Mouse (Mus musculus): ENCODE measurements around the gene Ppip5k1. TPM values are rescaled to one million over a fixed set of nuclear protein-coding genes. Genes with fewer than 3 reads are reported as not detected.

Gene Ppip5k1
- polyA plus RNA-seq, 1 experiment from 2014 or later: 22.4 TPM

DNA sequence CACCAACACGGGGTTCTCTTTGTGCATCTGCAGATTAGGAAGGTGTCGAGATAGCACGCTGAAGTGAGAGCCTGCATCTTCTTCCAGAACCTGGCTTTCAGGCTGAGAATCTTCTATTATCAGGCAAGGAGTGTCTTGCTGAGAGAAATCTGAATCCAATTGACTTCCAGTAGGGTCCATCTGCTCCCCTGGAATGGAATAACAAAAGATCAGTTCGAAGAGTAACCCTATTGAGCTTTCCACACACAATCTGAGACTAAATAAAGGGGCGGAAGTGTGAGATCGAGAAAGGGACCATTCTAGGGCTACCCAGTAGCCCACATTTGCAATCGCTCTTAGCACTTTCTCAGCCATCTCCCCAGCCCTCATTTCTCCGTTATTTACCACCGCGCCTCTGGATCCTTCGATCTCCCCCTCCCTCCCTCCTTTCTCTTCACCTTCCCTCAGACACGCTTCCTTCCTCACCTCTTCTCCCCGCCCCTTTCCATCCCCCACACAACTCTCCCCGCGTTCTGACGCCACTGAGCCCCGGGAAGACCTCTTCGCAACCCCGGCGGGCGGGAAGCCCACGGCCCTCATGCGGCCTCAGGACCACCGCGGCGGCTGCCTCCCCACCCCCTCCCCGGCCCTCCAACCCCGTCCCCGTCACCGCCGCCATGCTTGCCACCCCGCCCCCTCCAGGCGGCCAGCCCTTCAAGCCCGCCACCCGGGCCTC lies 84.5 kb downstream of the Ppip5k1 start:
- peaks cover 32% of the 10 kb centered on the region for H3K4me1 ChIP-seq (replicated peaks; ENCODE audit: control insufficient read depth, insufficient read depth, low read length)
- ATAC-seq: peak; percentile 72
- H3K4me3 ChIP-seq (replicated peaks; ENCODE audit: low read length): peak overlapping the region; percentile 86
- H3K27me3 ChIP-seq (replicated peaks; ENCODE audit: control insufficient read depth, insufficient read depth, low read length): no peaks in the 10 kb centered on the region
- WGBS: under 1% methylated on average over 35 of the region's 35 CpGs
- no peaks in the 10 kb centered on the region for H3K9me3 ChIP-seq (ENCODE audit: control insufficient read depth, low read length)
- H3K27ac ChIP-seq (ENCODE audit: low read length): peak overlapping the region; percentile 92
- no peaks in the 10 kb centered on the region for H3K36me3 ChIP-seq (ENCODE audit: control insufficient read depth, insufficient read depth)
- peak overlapping the region; percentile 91 for H3K9ac ChIP-seq (replicated peaks; ENCODE audit: low read depth, low read length)
- H3K4me2 ChIP-seq (ENCODE audit: low read length): peak overlapping the region; percentile 60

DNA sequence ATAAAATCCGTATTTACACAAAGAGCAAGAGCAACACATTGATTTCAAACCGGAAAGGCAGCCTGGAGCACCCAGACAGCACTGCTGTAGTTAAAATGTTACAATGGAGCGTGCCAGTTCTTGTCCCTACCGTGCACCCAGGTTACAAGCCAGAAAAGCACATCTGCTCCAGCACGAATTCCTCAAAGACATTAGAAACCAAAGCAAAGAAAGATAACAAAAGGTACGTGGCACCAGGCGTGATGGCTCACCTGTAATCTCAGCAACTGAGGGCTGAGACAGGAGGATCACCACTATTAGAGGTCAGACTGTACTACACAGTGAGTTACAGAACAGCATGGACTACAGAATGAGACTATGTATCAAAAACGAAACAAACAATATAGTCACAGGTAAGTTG lies 86.8 kb downstream of the Ppip5k1 start:
- ATAC-seq: no peak
- 79% methylated on average over 8 of the region's 8 CpGs for WGBS

More for the DNA sequence above, 86.8 kb downstream of the Ppip5k1 start:
- no peak overlapping the region for H3K9ac ChIP-seq (replicated peaks; ENCODE audit: low read depth, low read length)
- no peak overlapping the region for H3K27ac ChIP-seq (ENCODE audit: low read length)
- H3K27me3 ChIP-seq (replicated peaks; ENCODE audit: control insufficient read depth, insufficient read depth, low read length): no peaks in the 10 kb centered on the region
- no peaks in the 10 kb centered on the region for H3K36me3 ChIP-seq (ENCODE audit: control insufficient read depth, insufficient read depth)
- no peak overlapping the region for H3K4me3 ChIP-seq (replicated peaks; ENCODE audit: low read length)
- H3K4me1 ChIP-seq (replicated peaks; ENCODE audit: control insufficient read depth, insufficient read depth, low read length): peaks cover 32% of the 10 kb centered on the region
- no peaks in the 10 kb centered on the region for H3K9me3 ChIP-seq (ENCODE audit: control insufficient read depth, low read length)
- H3K4me2 ChIP-seq (ENCODE audit: low read length): no peak overlapping the region

Other genes starting within 250 kb of the Ppip5k1 start
- not detected in 2 replicates for gene Tgm7, start 245.6 kb downstream of the Ppip5k1 start, polyA plus RNA-seq (2015; fragmentation: Nextera tagmentation; extraction: Ambion mirVana)
- gene Adal, start 215.0 kb downstream of the Ppip5k1 start, polyA plus RNA-seq (2015; fragmentation: Nextera tagmentation; extraction: Ambion mirVana): 36.1 and 37.1 TPM in 2 replicates
- 23.5 and 23.9 TPM in 2 replicates for gene Lcmt2, start 214.7 kb downstream of the Ppip5k1 start, polyA plus RNA-seq (2015; fragmentation: Nextera tagmentation; extraction: Ambion mirVana)
- 58.9 and 73.8 TPM in 2 replicates for gene Tubgcp4, start 184.7 kb downstream of the Ppip5k1 start, polyA plus RNA-seq (2015; fragmentation: Nextera tagmentation; extraction: Ambion mirVana)
- 9.3 and 11.5 TPM in 2 replicates for gene Zscan29, start 184.3 kb downstream of the Ppip5k1 start, polyA plus RNA-seq (2015; fragmentation: Nextera tagmentation; extraction: Ambion mirVana)
- 181 and 209 TPM in 2 replicates for gene Trp53bp1, start 84.0 kb downstream of the Ppip5k1 start, polyA plus RNA-seq (2015; fragmentation: Nextera tagmentation; extraction: Ambion mirVana)
- gene Map1a, start 65.8 kb downstream of the Ppip5k1 start, polyA plus RNA-seq (2015; fragmentation: Nextera tagmentation; extraction: Ambion mirVana): 10.9 and 13.3 TPM in 2 replicates
- gene Ckmt1, start 2.3 kb upstream of the Ppip5k1 start, polyA plus RNA-seq (2015; fragmentation: Nextera tagmentation; extraction: Ambion mirVana): 26.3 and 35.7 TPM in 2 replicates
- not detected in 2 replicates for gene Strc, start 31.8 kb upstream of the Ppip5k1 start, polyA plus RNA-seq (2015; fragmentation: Nextera tagmentation; extraction: Ambion mirVana)
- 334 and 342 TPM in 2 replicates for gene Pdia3, start 58.4 kb upstream of the Ppip5k1 start, polyA plus RNA-seq (2015; fragmentation: Nextera tagmentation; extraction: Ambion mirVana)
- 4.5 and 7.5 TPM in 2 replicates for gene Catsper2, start 58.4 kb upstream of the Ppip5k1 start, polyA plus RNA-seq (2015; fragmentation: Nextera tagmentation; extraction: Ambion mirVana)
- 2.3 and 2.5 TPM in 2 replicates for gene Ell3, start 88.9 kb upstream of the Ppip5k1 start, polyA plus RNA-seq (2015; fragmentation: Nextera tagmentation; extraction: Ambion mirVana)
- 254 and 305 TPM in 2 replicates for gene Serf2, start 93.8 kb upstream of the Ppip5k1 start, polyA plus RNA-seq (2015; fragmentation: Nextera tagmentation; extraction: Ambion mirVana)
- gene Hypk, start 97.9 kb upstream of the Ppip5k1 start, polyA plus RNA-seq (2015; fragmentation: Nextera tagmentation; extraction: Ambion mirVana): 105 and 108 TPM in 2 replicates
- gene Serinc4, start 101.4 kb upstream of the Ppip5k1 start, polyA plus RNA-seq (2015; fragmentation: Nextera tagmentation; extraction: Ambion mirVana): 1.6 and 1.7 TPM in 2 replicates
- gene Mfap1b, start 118.7 kb upstream of the Ppip5k1 start, polyA plus RNA-seq (2015; fragmentation: Nextera tagmentation; extraction: Ambion mirVana): 78.6 and 82.6 TPM in 2 replicates
- 34.0 and 35.2 TPM in 2 replicates for gene Mfap1a, start 151.3 kb upstream of the Ppip5k1 start, polyA plus RNA-seq (2015; fragmentation: Nextera tagmentation; extraction: Ambion mirVana)
- 5.5 and 6.5 TPM in 2 replicates for gene Wdr76, start 151.3 kb upstream of the Ppip5k1 start, polyA plus RNA-seq (2015; fragmentation: Nextera tagmentation; extraction: Ambion mirVana)

All from forebrain, embryonic 16.5 days (tissue).